Mouse (Mus musculus) E14TG2a.4 (cell line): ENCODE results near the gene Rex1bd.

Experiments
- CTCF ChIP-seq: conservative IDR thresholded peaks from 2 replicates; pipeline ENCODE4 v1.5.1; 2014; ENCODE audit warnings: low read length
- NANOG ChIP-seq: IDR thresholded peaks from 2 replicates; pipeline ENCODE4 v1.6.1; 2014; ENCODE audit warnings: borderline replicate concordance, low read length, mixed read lengths

DNA sequence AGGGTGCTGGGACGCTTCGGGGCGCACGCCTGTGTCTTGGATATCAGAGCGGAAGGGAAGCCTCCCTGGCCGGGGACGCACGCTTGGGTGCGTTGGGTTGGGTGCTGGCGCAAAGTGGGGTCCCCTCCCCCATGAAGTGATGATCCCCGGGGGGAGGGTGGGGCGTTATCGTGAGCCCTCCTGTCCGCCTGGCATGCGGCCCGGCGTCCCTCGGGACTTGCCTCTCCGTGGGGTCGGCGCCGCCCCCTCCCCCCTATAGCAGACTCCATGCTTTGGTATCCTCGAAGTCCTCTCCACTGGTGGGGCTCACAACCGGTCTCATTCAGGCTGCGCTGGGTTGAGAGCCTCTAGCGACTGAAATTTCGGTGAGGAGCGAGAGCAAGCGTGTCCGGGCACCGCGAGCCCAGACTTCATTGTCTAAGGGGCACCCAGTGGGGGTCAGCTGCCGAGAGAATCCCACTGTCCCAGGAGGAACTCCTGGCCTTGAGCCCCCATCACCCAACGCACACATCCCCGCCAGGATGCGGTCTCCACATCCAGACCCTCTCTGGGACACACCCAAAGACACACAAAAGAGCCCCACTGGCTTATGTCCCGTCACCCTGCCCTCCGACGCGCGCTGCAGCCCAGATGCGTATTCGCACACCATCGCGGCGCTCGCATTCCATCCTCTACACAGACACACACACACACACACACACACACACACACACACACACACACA is 12.7 kb downstream of the Rex1bd start:
- TF ChIP-seq CTCF (no peak), NANOG (no peak)
